Mouse (Mus musculus) cortical plate, adult 2 months (tissue): ENCODE data around the gene Olfr1404.

ENCODE experiments used
- CTCF ChIP-seq: fragments of 200-500 bp; IDR thresholded peaks from 2 replicates; pipeline ENCODE4 v1.5.1; 2011; ENCODE audit warnings: mild to moderate bottlenecking, control low read depth, low read length; ENCODE audit not compliant: insufficient read depth; ENCODE audit errors: extremely low read depth
- POLR2A ChIP-seq: fragments of 200-500 bp; IDR thresholded peaks from 2 replicates; pipeline ENCODE4 v1.6.1; 2011; ENCODE audit warnings: mild to moderate bottlenecking, low read length, control low read depth; ENCODE audit not compliant: insufficient read depth; ENCODE audit errors: extremely low read depth

DNA sequence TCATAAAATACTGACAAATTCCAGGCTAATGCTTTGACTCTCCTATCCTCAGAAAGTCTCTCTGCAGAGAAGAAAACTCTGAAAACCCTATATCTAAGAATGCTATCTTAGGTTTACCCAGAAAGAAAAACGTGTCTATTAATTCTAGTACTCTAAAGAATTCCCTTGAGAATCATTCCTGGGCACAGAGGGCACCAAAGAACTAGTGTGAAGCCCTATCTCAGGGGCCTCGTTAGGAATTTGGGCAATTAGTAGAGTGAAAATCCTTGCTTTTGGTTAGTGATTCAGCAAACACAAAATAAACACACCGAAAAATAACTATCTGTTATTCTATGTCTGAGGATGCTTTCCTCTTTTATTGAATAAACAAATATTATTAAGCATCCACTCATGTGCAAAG is 21.7 kb upstream of the Olfr1404 start, which contains the start of gene Olfr1406:
- TF ChIP-seq CTCF (no peak), POLR2A (no peak)
